Mouse (Mus musculus) right cerebral cortex, adult 18-20 months (tissue): ENCODE results near the gene Col2a1.

Source experiments
- DNase-seq: peaks from one replicate; pipeline ENCODE4 v3.0.0; 2022; ENCODE audit warnings: mixed read lengths

Col2a1 gene

DNA sequence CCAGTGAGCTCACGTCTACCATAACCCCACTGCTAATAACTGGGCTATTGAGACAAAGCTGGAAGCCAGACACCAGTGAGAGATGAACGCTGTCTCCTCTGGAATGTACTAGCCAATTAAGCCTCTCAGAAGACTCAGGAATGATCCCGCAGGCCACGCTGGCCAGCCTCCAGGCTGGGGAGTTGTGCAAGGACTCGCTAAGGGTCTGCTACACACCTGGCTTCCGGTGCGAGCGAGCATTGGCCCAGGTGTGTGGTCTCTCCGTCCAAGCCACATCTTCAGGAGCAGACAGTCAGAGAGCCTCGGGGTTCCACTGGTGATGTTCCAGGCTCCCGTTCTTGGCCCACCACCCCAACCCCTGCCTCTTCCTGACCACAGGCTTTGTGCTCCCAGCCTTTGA lies 48.1 kb downstream of the Col2a1 start:
- DNase-seq: no peak

DNA sequence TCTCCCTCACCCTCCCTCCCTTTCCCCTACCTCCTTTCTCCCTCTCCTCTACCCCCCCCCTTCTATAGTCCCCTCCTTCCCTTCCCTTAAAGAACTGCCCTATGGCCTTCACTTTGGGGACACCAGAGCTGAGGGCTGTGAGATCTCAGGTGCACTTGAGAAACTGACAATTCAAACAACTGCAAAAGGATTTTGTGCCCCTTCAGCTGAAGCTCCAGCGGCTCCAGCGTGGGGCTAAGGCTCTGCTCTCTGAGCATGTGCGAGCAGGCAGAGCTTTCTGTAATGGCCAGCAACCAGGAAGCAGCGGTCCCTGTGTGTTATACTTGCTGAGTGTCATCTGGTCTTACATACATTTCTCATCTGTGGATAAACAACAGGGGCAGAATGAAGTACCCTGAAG lies 48.8 kb downstream of the Col2a1 start:
- DNase-seq: no peak

DNA sequence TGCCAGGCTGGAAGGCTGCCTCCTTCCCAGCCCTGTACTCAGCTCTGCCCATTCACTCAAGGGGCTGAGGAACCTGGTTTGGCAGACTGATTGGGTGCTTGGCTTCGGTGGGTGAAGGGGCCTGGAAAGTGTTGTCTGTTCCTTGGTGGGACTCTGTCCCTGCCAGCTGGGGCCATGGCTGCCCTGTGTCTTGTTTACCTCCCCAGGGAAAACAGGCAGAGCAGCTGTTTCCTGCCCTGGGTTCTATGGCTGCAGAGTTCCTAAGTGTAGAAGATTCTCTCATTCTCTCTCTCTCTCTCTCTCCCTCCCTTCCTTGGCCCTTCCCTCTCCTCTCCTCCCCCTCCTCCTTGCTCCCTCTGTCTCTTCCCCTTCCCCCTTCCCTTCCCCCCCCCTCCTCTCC lies 49.2 kb downstream of the Col2a1 start:
- DNase-seq: no peak

DNA sequence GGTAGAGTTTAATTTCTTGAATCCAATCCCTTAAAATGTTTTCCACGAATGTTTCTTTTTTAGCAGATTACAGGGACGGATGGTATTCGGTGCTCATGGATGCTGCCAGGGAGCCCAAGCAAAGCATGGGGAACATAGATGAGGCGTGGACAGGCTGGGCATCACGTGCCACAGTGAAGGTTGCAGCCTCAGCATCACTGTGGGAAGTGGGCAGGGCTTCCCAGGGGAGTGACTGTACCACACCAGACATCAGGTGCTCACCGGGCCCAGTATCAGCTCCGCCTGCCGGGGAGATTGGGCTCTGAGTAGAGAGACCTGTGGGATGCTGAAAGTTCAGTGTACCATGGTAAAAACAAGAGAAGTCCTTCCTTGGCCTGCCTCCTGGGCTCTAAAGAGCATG lies 49.8 kb downstream of the Col2a1 start:
- DNase-seq: no peak

DNA sequence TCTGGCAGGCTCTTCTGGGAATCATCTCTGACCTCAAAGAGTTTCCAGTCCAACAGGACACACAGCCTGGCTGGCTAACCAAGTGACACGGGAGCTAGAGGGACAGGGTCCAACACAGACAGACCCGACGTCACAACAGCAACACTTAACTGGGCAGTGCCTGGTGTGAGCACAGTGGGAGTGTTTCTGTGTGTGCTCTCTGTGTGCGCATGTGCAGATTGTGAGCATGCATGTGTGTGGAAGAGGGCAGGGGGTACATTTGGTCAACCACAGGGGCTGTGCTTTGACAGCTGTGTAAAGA lies 51.7 kb downstream of the Col2a1 start:
- DNase-seq: no peak

DNA sequence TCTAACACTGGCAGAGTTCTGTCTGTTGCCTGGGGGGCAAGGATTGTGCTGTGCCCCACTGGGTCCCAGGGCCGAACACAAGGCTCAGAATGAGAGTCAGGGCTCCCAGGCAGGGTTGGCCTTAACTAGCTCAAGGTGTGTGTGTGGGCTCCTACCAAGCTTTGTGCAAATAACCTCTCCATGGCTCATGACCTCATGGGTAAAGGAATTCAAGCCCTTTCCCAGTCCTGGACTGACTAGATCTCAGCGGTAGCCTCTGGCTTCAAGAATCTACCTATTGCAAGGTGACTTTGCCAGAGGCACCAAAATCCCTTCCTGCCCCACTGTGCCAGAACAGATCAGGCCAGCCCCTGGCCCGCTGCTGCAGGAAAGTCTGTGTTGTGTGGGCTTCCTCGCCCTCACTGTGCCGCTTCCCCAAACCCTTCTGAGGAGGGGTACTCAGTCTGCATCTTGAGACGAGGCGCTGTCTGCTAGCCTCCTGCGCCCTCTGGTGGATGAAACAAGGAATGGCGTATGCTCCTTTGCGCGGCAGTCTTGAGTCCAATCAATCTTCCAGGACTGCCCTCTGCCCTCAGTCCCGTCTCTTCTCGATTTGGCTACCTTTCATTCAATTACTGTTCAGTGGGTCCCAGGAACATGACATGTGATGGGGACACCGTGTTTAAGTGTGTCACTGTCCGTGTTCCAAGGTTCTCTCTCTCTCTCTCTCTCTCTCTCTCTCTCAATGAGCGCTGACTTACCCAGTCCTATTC lies 52.2 kb downstream of the Col2a1 start:
- peak; percentile 45 for DNase-seq

DNA sequence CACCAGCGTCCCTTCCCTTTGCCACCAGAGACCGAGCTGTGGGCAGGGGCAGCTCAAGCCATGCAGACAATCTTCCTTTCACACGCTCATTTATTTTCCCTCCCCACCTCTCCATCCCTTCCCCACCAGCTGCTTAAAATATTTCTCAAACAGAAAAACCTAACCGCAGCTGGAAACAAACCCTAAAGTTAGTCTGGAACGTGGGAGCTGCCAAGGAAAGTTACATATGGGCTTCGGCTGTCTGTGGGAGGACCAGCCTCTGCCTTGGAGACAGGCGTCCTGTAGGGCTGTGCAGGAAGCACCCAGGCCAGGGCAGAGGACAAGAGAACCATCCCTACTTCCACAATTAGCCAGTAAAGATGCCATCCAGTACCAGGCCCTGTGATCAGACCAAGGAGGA lies 54.3 kb downstream of the Col2a1 start:
- DNase-seq: peak; percentile 44

DNA sequence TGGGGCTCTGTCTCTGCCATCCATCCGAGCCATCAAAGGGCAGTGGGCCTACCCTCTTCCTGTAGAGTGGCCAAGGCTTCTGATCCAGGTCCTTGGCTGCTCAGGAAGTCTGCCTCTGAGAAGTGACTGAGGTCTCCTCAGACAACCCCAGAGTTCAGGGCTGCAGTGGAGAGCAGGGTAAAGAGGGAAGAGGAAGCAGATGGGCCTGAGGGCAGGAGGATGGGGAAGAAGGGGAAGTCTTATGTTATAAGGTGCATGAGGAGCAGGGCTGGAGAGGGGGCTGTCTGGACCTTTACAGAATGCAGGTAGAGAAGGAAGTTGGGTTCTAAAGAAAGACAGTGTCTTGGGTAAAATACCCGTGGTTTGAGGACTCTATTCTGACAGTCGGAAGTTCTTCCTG lies 54.8 kb downstream of the Col2a1 start:
- DNase-seq: no peak

DNA sequence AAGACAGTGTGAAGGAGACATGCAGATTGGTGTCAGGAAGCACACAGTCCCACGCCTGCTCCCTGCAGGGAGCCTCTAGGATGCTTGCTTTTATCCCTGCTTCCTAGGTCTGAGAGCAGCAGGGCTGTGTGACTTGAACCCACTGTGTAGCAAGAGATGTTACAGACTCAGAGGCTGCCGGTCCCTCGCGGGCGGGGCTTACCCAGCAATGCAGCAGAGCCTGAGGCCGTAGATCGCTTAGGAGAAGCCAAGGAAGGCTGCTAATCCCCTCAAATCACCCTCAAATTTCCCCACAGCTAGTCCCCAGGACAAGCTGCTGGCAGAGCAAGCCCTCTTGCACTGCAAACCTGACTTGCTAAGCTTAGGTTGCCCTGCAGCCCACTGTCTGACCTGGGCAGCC lies 55.8 kb downstream of the Col2a1 start:
- DNase-seq: no peak

DNA sequence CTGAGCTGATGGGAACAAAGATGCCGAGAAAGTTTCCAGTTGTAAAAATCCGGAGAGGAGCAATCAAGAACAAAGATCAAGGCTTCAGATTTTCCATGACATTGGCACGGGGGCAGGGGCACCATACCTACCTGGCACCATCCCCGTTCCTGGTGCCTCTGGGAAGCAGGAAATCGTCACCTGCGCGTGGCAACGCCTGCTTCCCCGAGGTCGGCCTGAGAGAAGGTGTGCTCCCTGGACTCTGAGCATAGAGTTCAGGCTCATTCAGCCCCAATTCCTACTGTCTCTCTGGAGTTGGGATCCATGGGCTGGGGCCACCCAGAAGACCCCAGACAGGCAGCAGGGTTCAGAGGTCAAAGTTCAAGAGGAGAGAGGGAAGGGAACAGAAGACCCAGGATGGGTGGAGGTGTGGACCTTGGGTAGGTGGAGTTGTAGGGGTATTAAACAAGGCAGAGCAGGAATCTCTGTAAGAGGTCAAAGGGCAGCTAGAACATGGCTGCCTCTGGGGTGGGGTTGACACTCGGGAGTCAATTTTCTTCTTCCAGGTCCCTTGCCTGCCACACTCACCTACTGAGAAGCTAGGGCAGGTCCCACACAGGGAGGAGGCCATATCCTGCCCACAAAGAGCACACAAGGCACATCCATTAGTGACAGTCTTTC lies 58.7 kb downstream of the Col2a1 start:
- no peak for DNase-seq

DNA sequence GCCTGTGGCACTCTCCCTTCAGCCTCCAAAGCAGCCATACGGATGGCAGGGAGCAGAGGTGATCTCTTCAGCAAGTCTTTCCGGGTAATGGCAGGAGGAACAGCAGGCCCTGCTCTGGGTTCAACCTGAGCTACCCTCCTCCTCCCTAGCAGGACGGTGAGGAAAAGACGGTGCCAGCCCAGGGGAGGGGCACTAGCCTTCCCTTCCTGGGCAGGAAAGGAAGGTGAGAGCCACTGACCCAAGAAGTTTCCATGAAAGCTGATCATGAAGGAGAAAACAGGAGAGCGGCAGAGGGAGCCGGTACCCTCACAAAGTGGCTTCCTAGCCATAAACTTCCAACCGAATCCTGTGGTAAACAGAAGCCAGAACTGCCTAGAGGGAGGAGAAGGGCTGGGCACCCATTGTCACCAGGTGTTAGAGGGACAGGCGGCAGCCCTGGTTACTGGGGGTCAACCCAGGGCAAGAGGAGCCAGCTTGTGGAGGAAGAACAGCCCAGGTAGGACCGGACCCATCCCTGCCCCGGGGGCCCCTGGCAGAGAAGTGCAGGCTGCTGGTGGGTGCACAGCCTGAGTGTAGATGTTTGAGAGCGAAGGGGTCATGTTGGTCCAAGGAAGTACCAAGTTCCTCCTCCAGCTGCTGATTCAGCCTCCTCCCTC lies 59.4 kb downstream of the Col2a1 start:
- no peak for DNase-seq

DNA sequence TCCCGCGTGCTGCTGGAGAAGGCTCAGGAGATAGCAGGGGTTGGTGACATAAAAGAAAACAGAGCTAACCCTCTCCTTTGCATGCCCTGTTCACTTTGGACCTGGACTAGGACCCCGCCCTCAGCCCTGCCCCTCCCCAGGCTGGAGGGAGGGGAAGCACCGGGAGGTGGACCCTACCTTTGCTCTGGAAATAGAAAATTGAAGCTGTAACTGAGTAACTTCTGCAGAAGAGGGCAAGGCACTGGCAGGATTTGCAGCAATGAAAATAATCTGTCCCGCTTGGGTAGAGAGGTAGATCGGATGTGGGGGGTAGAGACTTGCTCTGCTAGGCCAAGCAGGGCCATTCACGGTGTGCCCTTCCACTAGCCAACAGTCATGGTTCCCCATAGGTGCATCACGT lies 61.1 kb downstream of the Col2a1 start:
- no peak for DNase-seq

DNA sequence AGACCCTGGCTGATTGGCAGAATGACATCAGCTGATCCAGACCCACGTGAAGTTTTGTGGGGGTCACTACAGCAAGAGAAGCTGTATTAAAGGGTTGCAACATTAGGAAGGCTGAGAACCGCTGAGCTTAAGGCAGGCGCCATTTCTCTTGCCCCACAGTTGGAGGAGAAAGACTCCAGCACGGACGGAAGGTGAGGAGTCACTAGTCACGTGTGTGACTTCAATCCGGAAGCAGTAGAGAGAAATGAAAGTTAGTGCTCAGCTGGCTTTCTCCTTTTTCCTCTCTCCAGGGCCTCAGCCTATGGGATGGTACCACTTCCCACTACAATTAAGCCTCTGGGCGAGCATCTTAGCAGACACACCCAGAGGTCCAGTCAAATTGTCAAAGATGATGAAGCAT lies 62.0 kb downstream of the Col2a1 start:
- no peak for DNase-seq

DNA sequence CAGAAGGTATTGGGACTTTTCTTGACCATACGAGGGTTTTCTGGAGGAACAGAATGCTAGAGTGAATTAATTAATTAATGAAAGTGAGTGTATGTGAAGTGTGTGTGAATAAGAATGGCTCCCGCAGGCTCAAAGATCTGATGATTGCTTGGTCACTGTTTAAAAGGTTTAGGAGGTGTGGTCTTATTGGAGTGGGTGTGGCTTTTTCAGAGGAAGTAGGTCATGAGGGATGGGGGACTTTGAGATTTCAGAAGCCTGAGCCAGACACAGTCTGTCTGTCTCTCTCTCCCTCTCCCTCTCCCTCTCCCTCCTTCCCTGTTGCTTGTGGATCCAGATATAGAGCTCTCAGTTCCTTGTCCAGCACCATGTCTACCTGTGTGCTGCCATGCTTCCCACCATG lies 63.2 kb downstream of the Col2a1 start:
- DNase-seq: no peak

DNA sequence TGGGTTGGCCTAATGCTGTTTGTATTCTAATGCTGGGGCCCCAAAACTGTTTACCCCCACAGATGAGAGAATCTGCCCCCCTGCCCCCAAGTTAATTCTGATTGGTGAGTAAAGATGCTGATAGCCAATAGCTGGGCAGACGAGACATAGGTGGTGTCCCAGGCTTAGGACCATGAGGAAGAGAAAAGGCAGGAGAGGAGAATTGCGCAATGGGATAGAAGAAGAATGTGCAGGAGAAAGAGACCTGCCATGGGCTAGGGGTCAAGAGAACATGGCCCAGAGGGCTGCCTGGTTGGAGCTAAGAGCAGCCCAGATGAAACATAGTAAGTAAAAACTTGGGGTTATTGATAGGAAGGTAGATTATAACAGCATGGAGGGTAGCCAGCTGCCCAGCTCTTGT lies 64.4 kb downstream of the Col2a1 start:
- DNase-seq: no peak

DNA sequence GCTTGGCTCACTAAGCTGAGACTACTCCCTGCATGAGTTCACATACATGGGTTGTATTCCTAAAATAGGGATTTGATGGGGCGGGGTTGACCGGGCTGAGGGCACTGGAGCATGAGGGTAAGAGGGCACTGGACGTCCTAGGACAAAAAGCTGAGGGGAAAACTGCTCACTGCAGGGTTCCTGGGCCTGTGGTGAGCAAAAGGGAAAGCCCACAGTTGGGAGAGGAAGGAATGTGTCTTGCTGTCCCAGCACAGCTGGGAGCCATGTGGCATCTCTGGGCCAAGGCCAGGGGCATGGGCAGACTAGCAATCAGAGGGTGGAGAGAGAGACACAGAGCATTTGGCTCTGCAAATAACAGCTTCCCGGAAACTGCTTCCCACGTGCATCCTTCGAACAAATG lies 65.9 kb downstream of the Col2a1 start:
- no peak for DNase-seq

DNA sequence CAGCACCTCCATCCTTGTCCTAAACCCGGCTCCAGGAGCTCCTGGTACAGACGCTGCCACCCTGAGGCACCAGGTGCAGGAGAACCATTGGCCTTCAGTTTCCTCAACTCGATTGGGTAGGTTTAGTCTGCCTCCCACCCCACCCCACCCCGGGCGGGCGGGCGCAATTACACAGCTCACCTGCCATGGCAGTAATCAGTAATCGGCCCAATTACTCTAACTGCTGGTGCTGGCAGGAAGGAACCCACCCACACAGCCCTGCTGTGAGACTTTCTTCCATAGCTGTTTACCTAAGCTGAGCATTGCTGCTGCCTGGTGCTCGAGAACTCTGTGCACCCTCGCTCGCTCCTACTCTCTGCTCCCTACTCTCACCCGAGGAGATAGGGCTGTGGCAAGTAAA lies 72.1 kb downstream of the Col2a1 start:
- peak; percentile 31 for DNase-seq

DNA sequence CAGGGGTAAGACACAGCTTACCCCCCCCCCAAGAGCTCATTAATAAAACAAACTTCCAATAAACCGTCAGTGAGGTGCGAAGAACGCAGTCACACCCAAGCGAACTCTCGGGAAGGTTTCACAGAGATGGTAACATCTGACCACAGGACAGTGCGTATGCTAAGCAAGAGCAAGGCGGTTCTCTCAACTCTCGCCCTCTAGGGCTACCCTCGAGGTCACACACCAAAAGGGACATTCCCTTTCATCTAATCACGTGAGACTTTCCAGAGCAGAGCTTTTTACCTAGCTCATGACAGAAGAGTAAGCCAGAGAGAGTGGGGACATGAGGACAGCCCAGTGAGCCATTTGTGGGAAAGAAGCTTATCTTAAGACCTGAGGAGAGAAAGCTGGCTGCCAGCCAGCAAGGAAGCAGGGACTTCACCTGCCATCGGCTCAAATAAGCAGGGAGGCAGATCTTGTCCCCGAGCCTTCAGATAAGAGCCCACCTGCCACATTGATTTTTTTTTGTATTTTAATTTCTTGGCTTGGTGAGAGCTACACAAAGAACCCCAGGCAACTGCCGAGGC lies 75.2 kb downstream of the Col2a1 start:
- DNase-seq: no peak

DNA sequence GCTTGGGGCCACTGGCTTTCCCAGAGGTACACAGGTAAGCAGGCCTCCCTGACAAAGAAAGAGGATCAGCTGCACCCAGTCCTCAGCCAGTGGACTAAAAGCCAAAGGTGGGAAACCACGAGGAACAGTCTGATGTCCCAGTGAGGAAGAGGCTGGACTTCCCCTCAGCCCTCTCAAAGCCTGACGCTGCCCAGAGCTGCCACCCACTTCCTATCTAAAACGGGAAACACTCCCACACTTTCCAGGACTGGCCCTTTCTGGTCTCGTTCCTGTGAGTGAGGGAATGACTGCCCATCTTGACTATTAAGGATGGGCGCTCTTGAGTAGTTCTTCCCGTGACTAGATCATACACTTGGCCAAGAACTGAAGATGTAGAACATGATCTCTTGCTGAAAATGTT lies 76.7 kb downstream of the Col2a1 start:
- DNase-seq: no peak

DNA sequence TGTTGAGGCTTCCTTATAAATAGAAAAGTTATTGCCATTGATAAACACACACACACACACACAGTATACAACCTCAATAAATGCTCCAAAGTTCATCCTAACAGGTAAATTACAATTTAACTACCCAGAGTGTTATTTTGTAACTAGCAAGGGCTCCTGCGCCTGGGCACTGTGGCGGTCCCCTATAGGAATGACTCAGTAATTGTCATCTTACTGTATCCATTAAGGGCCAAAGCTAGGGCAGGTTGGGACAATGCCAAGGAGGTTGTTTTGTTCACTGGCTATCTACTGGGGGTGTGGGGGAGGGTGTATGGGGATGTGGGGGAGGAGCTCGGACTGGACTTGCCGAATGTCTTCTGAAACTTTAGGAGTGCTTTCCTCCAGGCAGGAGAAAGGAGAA lies 77.5 kb downstream of the Col2a1 start:
- DNase-seq: no peak
